Mouse (Mus musculus) hindbrain, postnatal 0 days (tissue): Measurements from ENCODE around the gene Ppp4r3a. TPM values are rescaled to one million over a fixed set of nuclear protein-coding genes. Genes with fewer than 3 reads are reported as not detected.

ENCODE experiments used
- ATAC-seq: fragments of 200-750 bp; cut with Nextera tagmentation; 2 replicates; pipeline ENCODE4 v1.8.0; 2017; ENCODE audit warnings: mild to moderate bottlenecking, moderate TSS enrichment, moderate library complexity
- DNase-seq: peaks from one replicate; pipeline ENCODE4 v3.0.0-alpha.2; 2015; ENCODE audit warnings: low spot score
- H3K27ac ChIP-seq: fragments of 300-500 bp; sonication (generic); 2 replicates; pipeline ENCODE4 v1.5.1; 2014; ENCODE audit warnings: mild to moderate bottlenecking
- H3K27me3 ChIP-seq: fragments of 300-500 bp; sonication (generic); 2 replicates; pipeline ENCODE4 v1.6.1; 2014; ENCODE audit warnings: low read length, mixed read lengths; ENCODE audit not compliant: insufficient read depth
- H3K36me3 ChIP-seq: fragments of 300-500 bp; sonication (generic); 2 replicates; pipeline ENCODE4 v1.6.1; 2014; ENCODE audit warnings: low read length, mixed read lengths; ENCODE audit not compliant: insufficient read depth
- H3K4me1 ChIP-seq: fragments of 300-500 bp; sonication (generic); 2 replicates; pipeline ENCODE4 v1.6.1; 2014; ENCODE audit warnings: antibody characterized with exemption, low read length, mixed read lengths; ENCODE audit not compliant: insufficient read depth
- H3K4me2 ChIP-seq: fragments of 300-500 bp; sonication (generic); 2 replicates; pipeline ENCODE4 v1.6.1; 2014; ENCODE audit warnings: low read depth, mild to moderate bottlenecking, low read length, moderate library complexity, mixed read lengths
- H3K4me3 ChIP-seq: fragments of 300-500 bp; sonication (generic); 2 replicates; pipeline ENCODE4 v1.5.1; 2014; ENCODE audit warnings: low read length
- H3K9ac ChIP-seq: fragments of 300-500 bp; sonication (generic); replicated peaks from 2 replicates; pipeline ENCODE4 v1.6.1; 2014; ENCODE audit warnings: mild to moderate bottlenecking, low read length, moderate library complexity, mixed read lengths
- H3K9me3 ChIP-seq: fragments of 300-500 bp; sonication (generic); 2 replicates; pipeline ENCODE4 v1.6.1; 2016; ENCODE audit warnings: low read length, mixed read lengths
- CTCF ChIP-seq: IDR thresholded peaks from 2 replicates; pipeline ENCODE4 v1.5.1; 2016; ENCODE audit warnings: antibody characterized with exemption, control low read depth, low read depth
- WGBS: fragments of 180-500 bp; shearing (Covaris S2); extraction: QIAGEN DNeasy Blood & Tissue Kit; methylation state at CpG from one replicate; pipeline ENCODE4 v1.1.7; 2014; 5-methylcytosine and 5-hydroxymethylcytosine counted together
- microRNA counts: library from miRNA; unstranded; fragments of <30 nt; microRNA quantifications from one replicate; lab custom pipeline; 2015
- microRNA-seq, 2 experiments: library from miRNA; unstranded; fragments of <30 nt; microRNA quantifications; one replicate each; pipeline ENCODE4; 2016
- polyA plus RNA-seq: library from polyadenylated mRNA; unstranded; fragments of >200 nt; fragmentation: Nextera tagmentation; extraction: Ambion mirVana; gene quantifications from 2 replicates; pipeline ENCODE4 v1.2.1, GENCODE M21; 2015
- total RNA-seq: library from RNA; depleted of rRNA; stranded (reverse); fragments of >200 nt; gene quantifications from 2 replicates; pipeline ENCODE4 v1.2.3, GENCODE M21; 2014; rRNA removed

The Ppp4r3a gene
- total and polyA plus RNA-seq, 2 experiments from 2014 or later, result 16.3 to 28.9 TPM

GRCm38 (mm10) chr12:100992505-100992904 lies 91.0 kb downstream of the Ppp4r3a start:
- Histone ChIP-seq H3K27me3 (no peaks in the 10 kb centered on the region), H3K36me3 (no peaks in the 10 kb centered on the region), H3K4me2 (no peak overlapping the region), H3K9ac (no peak overlapping the region), H3K27ac (no peak overlapping the region), H3K4me3 (no peak overlapping the region), H3K4me1 (peaks cover 29% of the 10 kb centered on the region; the same call in 1 of the 2 replicates), H3K9me3 (no peaks in the 10 kb centered on the region)
- TF ChIP-seq CTCF, result no peak
- DNase-seq, result no peak
- ATAC-seq, result no peak
- 83% methylated on average over 7 of the region's 7 CpGs for WGBS

GRCm38 (mm10) chr12:100991119-100991518 lies 92.4 kb downstream of the Ppp4r3a start:
- no peak overlapping the region for H3K9ac ChIP-seq
- H3K27me3 ChIP-seq, result no peaks in the 10 kb centered on the region
- peak overlapping the region; percentile 49; the same call in 1 of the 2 replicates for H3K27ac ChIP-seq
- DNase-seq (no peak), ATAC-seq (no peak)
- no peaks in the 10 kb centered on the region for H3K9me3 ChIP-seq
- WGBS, result 76% methylated on average over 3 of the region's 3 CpGs
- no peak overlapping the region for H3K4me2 ChIP-seq
- H3K4me1 ChIP-seq, result peaks cover 26% of the 10 kb centered on the region; the same call in 1 of the 2 replicates
- no peak overlapping the region for H3K4me3 ChIP-seq
- TF ChIP-seq CTCF, result no peak
- no peaks in the 10 kb centered on the region for H3K36me3 ChIP-seq

- no peaks in the 10 kb centered on the region for H3K36me3 ChIP-seq
- no peak overlapping the region for H3K9ac ChIP-seq
- WGBS, result 17% methylated on average over 12 of the region's 12 CpGs
- peaks cover 19% of the 10 kb centered on the region for H3K4me1 ChIP-seq
- H3K27me3 ChIP-seq, result no peaks in the 10 kb centered on the region
- ATAC-seq (peak; percentile 61), DNase-seq (peak; percentile 82)
- H3K4me2 ChIP-seq, result no peak overlapping the region
- H3K4me3 ChIP-seq, result no peak overlapping the region
- no peaks in the 10 kb centered on the region for H3K9me3 ChIP-seq
- no peak for TF ChIP-seq CTCF
- peak overlapping the region; percentile 49; the same call in 1 of the 2 replicates for H3K27ac ChIP-seq
These were observed 93.2 kb downstream of the Ppp4r3a start for GRCm38 (mm10) chr12:100990291-100990690.

- Histone ChIP-seq H3K36me3 (no peaks in the 10 kb centered on the region), H3K9ac (no peak overlapping the region), H3K27ac (peak overlapping the region; percentile 49; the same call in 1 of the 2 replicates), H3K27me3 (no peaks in the 10 kb centered on the region), H3K4me1 (peaks cover 14% of the 10 kb centered on the region), H3K9me3 (no peaks in the 10 kb centered on the region), H3K4me3 (no peak overlapping the region), H3K4me2 (no peak overlapping the region)
- DNase-seq (no peak), ATAC-seq (no peak)
- no peak for TF ChIP-seq CTCF
- WGBS, result 59% methylated on average over 4 of the region's 4 CpGs
These were observed 93.7 kb downstream of the Ppp4r3a start for GRCm38 (mm10) chr12:100989780-100990288.

MicroRNA genes within 50 kb of the gene (microRNA counts, 519-probe panel; counts per million panel counts)
- not detected for microRNA mmu-miR-1190 (lab: Ali Mortazavi, UCI)

Small RNAs within 50 kb of the gene (microRNA-seq; reads per million reads assigned to microRNA genes)
- gene Mir1190, result 0 reads per million in 2 experiments

Other genes with a start within 250 kb of the Ppp4r3a start
- gene Gpr68, start 175.5 kb downstream of the Ppp4r3a start, total RNA-seq, result 29.5 and 33.1 TPM in 2 replicates
- gene Gpr68, start 175.5 kb downstream of the Ppp4r3a start, polyA plus RNA-seq, result 6.0 and 8.1 TPM in 2 replicates
- gene Ccdc88c, start 54.6 kb downstream of the Ppp4r3a start, total RNA-seq, result 17.7 and 23.3 TPM in 2 replicates
- 11.2 and 13.0 TPM in 2 replicates for gene Ccdc88c, start 54.6 kb downstream of the Ppp4r3a start, polyA plus RNA-seq